Mouse (Mus musculus) lung, postnatal 25 days (tissue): ENCODE data around the gene Tubgcp6.

Experiments
- DNase-seq: peaks from one replicate; pipeline ENCODE4 v3.0.0; 2022; ENCODE audit warnings: low spot score

The Tubgcp6 gene

GRCm38 (mm10) chr15:89063536-89063935 lies 59.4 kb downstream of the Tubgcp6 start:
- no peak for DNase-seq

DNA sequence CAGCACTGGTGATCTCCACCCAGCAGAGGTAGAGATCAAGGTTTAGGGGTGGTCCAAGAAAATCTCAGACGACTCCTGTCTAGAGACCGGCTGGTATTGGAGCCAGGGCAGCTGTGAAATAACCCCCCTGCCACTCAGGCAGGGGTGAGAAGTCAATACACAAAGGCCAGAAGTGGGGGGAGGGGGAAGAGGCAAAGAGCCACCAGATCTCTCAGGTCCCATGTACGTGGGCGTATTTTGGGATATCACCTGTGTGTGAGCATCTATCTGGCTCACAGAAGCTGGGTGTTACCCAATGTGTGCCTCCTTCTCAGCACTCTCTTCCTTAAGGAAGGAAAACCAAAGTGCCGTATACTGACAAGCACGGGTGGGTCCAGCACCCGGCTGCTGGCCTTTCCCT lies 59.9 kb downstream of the Tubgcp6 start:
- DNase-seq, result no peak

DNA sequence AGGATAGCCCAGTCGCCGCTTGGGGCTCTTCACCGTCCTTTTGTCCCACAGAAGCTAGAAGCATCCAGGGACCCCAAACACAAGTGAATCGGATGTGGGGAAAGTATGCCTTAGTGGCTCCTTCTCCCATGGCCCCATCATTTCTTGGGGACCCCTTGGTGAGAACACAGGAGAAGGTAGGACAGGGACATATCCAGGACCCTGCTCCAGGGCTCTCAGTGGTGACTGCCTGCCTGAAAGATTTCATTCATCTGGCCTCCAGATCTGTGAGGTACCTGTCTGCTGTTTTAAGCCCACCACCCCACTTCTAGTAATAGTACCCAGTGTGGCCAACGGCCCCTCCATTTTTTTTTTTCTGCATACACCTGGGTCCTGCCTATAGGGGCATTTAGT lies 60.4 kb downstream of the Tubgcp6 start:
- no peak for DNase-seq

DNA sequence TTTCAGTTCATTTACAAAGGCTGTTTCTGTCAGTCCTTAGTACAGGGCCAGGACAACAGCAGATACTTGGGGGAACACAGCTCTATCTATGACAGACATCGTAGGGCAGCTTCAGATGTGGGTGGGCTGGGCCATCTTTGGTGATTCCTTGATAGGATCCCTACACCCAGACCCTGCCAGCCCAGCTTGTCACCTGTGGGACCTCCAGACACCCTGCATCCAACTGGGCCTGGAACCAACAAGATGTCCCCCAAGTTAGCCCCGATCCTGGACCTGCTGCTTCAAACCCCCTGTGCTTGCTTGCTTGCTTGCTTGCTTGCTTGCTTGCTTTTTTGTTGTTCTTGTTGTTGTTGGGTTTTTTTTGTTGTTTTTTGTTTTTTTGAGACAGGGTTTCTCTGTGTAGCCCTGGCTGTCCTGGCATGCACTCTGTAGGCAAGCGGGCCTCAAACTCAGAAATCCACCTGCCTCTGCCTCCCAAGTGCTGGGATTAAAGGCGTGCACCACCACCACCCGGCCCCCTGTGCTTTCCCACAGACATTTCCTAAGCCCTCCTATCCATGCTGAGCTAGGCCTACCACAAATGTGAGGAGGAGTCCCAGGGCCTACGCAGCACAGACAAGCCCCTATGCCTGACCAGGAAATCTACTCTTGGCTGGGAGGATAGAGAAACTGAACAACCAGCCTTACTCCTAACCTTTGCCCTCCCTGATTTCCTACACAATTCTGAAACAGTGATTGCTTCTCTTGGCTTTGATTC lies 61.0 kb downstream of the Tubgcp6 start:
- DNase-seq, result no peak

DNA sequence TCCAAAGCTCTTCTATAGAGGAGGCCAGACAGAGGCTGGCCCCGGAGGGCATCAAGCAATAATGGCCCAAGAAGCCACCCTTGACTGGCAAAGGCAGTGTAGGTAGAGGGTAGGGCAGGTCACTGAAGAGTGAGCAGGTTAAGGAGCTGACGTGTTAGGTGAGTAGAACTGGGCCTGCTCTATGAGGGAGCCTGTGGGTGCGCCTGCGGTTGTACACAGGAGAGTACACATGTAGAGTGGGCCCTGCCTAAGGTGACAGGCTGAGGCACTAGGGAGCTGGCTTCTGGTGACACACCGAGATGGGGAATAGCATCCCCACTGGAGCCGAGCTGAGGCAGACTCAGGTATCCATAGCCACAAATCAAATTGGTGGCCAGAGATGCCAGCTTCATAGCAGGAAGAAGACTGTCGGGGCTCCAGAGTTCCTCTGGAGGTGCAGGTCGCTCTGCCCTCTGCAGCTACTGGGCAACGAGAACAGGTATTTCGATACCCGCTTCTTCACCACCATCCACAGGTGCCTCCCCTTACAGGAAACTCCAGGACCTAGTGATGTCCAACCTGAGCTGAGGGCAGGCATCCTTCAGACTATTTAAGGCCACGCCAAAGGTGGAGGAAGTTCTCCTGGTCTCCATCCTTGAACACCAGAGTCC lies 62.0 kb downstream of the Tubgcp6 start:
- no peak for DNase-seq

DNA sequence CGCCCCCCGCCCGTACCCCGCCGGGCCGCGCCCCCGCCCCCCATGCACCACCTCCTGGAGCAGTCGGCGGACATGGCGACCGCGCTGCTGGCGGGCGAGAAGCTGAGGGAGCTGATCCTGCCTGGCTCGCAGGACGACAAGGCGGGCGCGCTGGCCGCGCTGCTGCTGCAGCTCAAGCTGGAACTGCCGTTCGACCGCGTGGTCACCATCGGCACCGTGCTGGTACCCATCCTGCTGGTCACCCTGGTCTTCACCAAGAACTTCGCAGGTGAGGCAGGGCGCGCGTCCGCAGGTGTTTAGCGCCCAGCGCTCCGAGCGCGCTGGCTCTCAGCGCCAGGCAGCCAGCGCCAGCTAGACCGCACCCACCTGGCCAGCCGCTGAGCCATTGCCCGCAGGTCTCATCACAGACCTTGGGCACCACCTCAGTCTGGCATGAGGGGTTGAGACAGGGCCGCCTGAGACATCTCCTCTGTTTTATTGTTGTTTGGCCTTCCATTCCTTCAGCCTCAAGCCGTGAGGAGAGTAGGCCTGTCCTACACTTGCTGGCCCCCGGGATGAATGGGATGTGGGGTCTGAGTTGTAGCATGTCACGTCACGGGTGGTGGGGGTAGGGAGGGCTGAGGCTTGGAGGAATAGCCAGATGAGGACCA lies 62.8 kb downstream of the Tubgcp6 start:
- DNase-seq, result no peak

- no peak for DNase-seq
Measured at GRCm38 (mm10) chr15:89059161-89059931, 63.6 kb downstream of the Tubgcp6 start, which contains the start of gene Panx2. Gene Panx2 (plus strand): TSS chr15:89059734.

DNA sequence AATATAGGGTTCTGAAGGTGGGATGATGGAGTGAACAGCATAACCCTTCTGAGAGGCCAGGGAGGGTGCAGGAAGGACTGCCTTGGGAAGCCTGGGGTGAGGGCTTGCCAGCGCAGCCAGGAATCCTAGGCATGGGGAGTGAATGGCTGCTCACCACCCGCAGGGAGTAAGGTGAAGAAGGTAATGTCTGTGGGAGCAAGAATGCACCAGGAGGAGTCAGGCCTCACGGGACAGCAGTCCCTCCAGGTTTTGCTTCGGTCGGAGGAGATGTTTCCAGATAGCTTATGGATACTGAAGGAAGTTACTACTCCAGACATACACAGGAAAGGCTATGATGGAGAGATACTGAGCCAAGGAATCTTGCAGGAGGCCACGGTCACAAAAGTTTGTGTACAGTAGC lies 64.2 kb downstream of the Tubgcp6 start:
- DNase-seq, result no peak

DNA sequence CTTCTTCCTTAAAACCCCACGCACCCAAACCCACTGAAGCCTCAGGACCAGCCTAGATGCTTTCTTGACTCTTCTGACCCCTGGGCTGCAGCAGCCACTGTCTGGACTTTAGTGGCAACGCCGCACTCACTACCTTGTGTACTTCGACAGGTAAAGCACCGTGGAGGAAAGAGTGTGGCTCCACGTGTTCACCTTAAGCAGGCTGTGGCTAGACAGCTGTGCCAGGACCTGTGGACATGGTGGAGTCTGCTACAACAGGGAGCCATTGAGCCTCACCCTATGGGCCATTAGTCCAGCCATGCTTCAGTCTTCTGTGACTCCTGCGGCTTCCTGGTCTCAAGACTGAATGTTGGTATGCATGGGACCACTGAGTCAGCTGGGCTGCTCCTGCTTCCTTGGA lies 68.2 kb downstream of the Tubgcp6 start:
- DNase-seq, result no peak
